Mouse (Mus musculus): ENCODE data around the gene Ptpn6. TPM values are rescaled to one million over a fixed set of nuclear protein-coding genes. Genes with fewer than 3 reads are reported as not detected.
A peak's percentile ranks its signal among the peaks of the same experiment; 100 is the strongest.

Gene Ptpn6
- polyA plus RNA-seq, 1 experiment, result 31.7 TPM

GRCm38 (mm10) chr6:124739231-124739796, 800 bp upstream of the Ptpn6 start:
- H3K27ac ChIP-seq (ENCODE audit: insufficient read depth, low read depth, low read length), result peak overlapping the region; percentile 63

GRCm38 (mm10) chr6:124737040-124737439, 1.5 kb downstream of the Ptpn6 start:
- Histone ChIP-seq H3K4me3 (ENCODE audit: insufficient read depth, low read depth, low read length) (no peak overlapping the region), H3K36me3 (ENCODE audit: control insufficient read depth, insufficient read depth, low read length) (no peaks in the 10 kb centered on the region), H3K4me1 (ENCODE audit: control insufficient read depth, insufficient read depth, low read length) (peaks cover 17% of the 10 kb centered on the region), H3K27ac (ENCODE audit: insufficient read depth, low read depth, low read length) (no peak overlapping the region), H3K27me3 (replicated peaks; ENCODE audit: control insufficient read depth, insufficient read depth, low read length) (no peaks in the 10 kb centered on the region)
- no peak for TF ChIP-seq CTCF (conservative IDR thresholded peaks at IDR 0.05; ENCODE audit: insufficient read depth, insufficient read length, low read depth, low read length)
- no peak for TF ChIP-seq POLR2A (IDR thresholded peaks at IDR 0.05; ENCODE audit: low read depth, low read length)
- 87% methylated on average over 11 of the region's 11 CpGs for WGBS
- DNase-seq, result no peak

More at GRCm38 (mm10) chr6:124739231-124739796, 800 bp upstream of the Ptpn6 start:
- Histone ChIP-seq H3K4me3 (ENCODE audit: insufficient read depth, low read depth, low read length) (no peak overlapping the region), H3K27me3 (replicated peaks; ENCODE audit: control insufficient read depth, insufficient read depth, low read length) (no peaks in the 10 kb centered on the region), H3K36me3 (ENCODE audit: control insufficient read depth, insufficient read depth, low read length) (no peaks in the 10 kb centered on the region), H3K4me1 (ENCODE audit: control insufficient read depth, insufficient read depth, low read length) (peaks cover 17% of the 10 kb centered on the region)
- WGBS, result 85% methylated on average over 10 of the region's 10 CpGs
- TF ChIP-seq CTCF (conservative IDR thresholded peaks at IDR 0.05; ENCODE audit: insufficient read depth, insufficient read length, low read depth, low read length) (no peak), POLR2A (IDR thresholded peaks at IDR 0.05; ENCODE audit: low read depth, low read length) (no peak)
- no peak for DNase-seq

- H3K27ac ChIP-seq (ENCODE audit: insufficient read depth, low read depth, low read length), result no peak overlapping the region
- no peak for DNase-seq
- no peaks in the 10 kb centered on the region for H3K36me3 ChIP-seq (ENCODE audit: control insufficient read depth, insufficient read depth, low read length)
- H3K27me3 ChIP-seq (replicated peaks; ENCODE audit: control insufficient read depth, insufficient read depth, low read length), result no peaks in the 10 kb centered on the region
- 91% methylated on average over 3 of the region's 3 CpGs for WGBS
- peaks cover 6% of the 10 kb centered on the region; the same call in 1 of the 2 replicates for H3K4me1 ChIP-seq (ENCODE audit: control insufficient read depth, insufficient read depth, low read length)
- TF ChIP-seq POLR2A (IDR thresholded peaks at IDR 0.05; ENCODE audit: low read depth, low read length), result no peak
- no peak for TF ChIP-seq CTCF (conservative IDR thresholded peaks at IDR 0.05; ENCODE audit: insufficient read depth, insufficient read length, low read depth, low read length)
- no peak overlapping the region for H3K4me3 ChIP-seq (ENCODE audit: insufficient read depth, low read depth, low read length)
These were observed 4.1 kb downstream of the Ptpn6 start for GRCm38 (mm10) chr6:124734417-124734816.

GRCm38 (mm10) chr6:124732476-124733370, 5.8 kb downstream of the Ptpn6 start:
- H3K36me3 ChIP-seq (ENCODE audit: control insufficient read depth, insufficient read depth, low read length), result no peaks in the 10 kb centered on the region
- H3K27me3 ChIP-seq (replicated peaks; ENCODE audit: control insufficient read depth, insufficient read depth, low read length), result no peaks in the 10 kb centered on the region
- 63% methylated on average over 19 of the region's 19 CpGs for WGBS
- no peak overlapping the region for H3K4me3 ChIP-seq (ENCODE audit: insufficient read depth, low read depth, low read length)
- no peak overlapping the region for H3K27ac ChIP-seq (ENCODE audit: insufficient read depth, low read depth, low read length)
- no peak for DNase-seq
- no peak for TF ChIP-seq POLR2A (IDR thresholded peaks at IDR 0.05; ENCODE audit: low read depth, low read length)
- TF ChIP-seq CTCF (conservative IDR thresholded peaks at IDR 0.05; ENCODE audit: insufficient read depth, insufficient read length, low read depth, low read length), result no peak
- peaks cover 2% of the 10 kb centered on the region; the same call in 1 of the 2 replicates for H3K4me1 ChIP-seq (ENCODE audit: control insufficient read depth, insufficient read depth, low read length)

- no peak for DNase-seq
- no peak overlapping the region for H3K27ac ChIP-seq (ENCODE audit: insufficient read depth, low read depth, low read length)
- H3K27me3 ChIP-seq (replicated peaks; ENCODE audit: control insufficient read depth, insufficient read depth, low read length), result no peaks in the 10 kb centered on the region
- TF ChIP-seq POLR2A (IDR thresholded peaks at IDR 0.05; ENCODE audit: low read depth, low read length) (no peak), CTCF (conservative IDR thresholded peaks at IDR 0.05; ENCODE audit: insufficient read depth, insufficient read length, low read depth, low read length) (no peak)
- no peaks in the 10 kb centered on the region for H3K4me1 ChIP-seq (ENCODE audit: control insufficient read depth, insufficient read depth, low read length)
- no peaks in the 10 kb centered on the region for H3K36me3 ChIP-seq (ENCODE audit: control insufficient read depth, insufficient read depth, low read length)
- no peak overlapping the region for H3K4me3 ChIP-seq (ENCODE audit: insufficient read depth, low read depth, low read length)
- WGBS, result 85% methylated on average over 7 of the region's 7 CpGs
These were observed 7.5 kb downstream of the Ptpn6 start for GRCm38 (mm10) chr6:124731038-124731437.

GRCm38 (mm10) chr6:124729850-124730705, 8.4 kb downstream of the Ptpn6 start:
- H3K27me3 ChIP-seq (replicated peaks; ENCODE audit: control insufficient read depth, insufficient read depth, low read length), result no peaks in the 10 kb centered on the region
- no peak for DNase-seq
- no peak overlapping the region for H3K4me3 ChIP-seq (ENCODE audit: insufficient read depth, low read depth, low read length)
- no peaks in the 10 kb centered on the region for H3K4me1 ChIP-seq (ENCODE audit: control insufficient read depth, insufficient read depth, low read length)
- WGBS, result 78% methylated on average over 8 of the region's 8 CpGs
- H3K27ac ChIP-seq (ENCODE audit: insufficient read depth, low read depth, low read length), result no peak overlapping the region
- TF ChIP-seq POLR2A (IDR thresholded peaks at IDR 0.05; ENCODE audit: low read depth, low read length) (no peak), CTCF (conservative IDR thresholded peaks at IDR 0.05; ENCODE audit: insufficient read depth, insufficient read length, low read depth, low read length) (no peak)
- no peaks in the 10 kb centered on the region for H3K36me3 ChIP-seq (ENCODE audit: control insufficient read depth, insufficient read depth, low read length)

Data from kidney, adult 2 months (tissue).